Mouse (Mus musculus) erythroblast, embryonic 14.5 days (primary cell): ENCODE data around the gene Myg1.

Experiments
- GATA1 ChIP-seq: IDR thresholded peaks from 2 replicates; pipeline ENCODE4 v1.6.1; 2012; ENCODE audit warnings: low read length, inconsistent platforms, mixed read lengths
- TAL1 ChIP-seq: IDR thresholded peaks from 3 replicates; pipeline ENCODE4 v1.6.1; 2012; ENCODE audit warnings: low read length, inconsistent platforms, mixed read lengths

DNA sequence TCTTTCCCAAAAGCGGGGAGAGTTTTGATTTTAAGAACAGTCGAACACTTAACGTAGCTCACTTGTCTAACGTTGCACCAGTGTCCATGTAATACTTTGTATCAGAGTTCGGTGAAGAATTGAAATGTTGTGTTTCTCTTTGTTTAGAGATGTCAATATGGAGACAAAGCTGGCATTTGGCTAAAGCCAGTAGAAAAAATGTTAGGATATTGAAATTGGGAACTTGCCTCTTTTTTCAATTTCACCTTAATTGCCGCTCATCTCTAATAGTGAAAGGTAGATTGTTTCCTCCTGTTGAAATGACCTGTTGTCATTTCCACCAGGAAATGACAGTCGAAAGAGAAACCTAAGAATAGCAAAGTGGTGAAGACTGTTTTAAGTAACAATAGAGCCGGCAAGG lies 4.6 kb upstream of the Myg1 start:
- TF ChIP-seq TAL1 (no peak), GATA1 (no peak)
